Mouse (Mus musculus) stomach, postnatal 0 days (tissue): ENCODE measurements around the gene Rab3d.

Experiments used
- CTCF ChIP-seq: IDR thresholded peaks from 2 replicates; pipeline ENCODE4 v1.5.1; 2016; ENCODE audit warnings: antibody characterized with exemption, low read depth, mild to moderate bottlenecking, moderate library complexity
- EP300 ChIP-seq: optimal IDR thresholded peaks from 2 replicates; pipeline ENCODE3; 2016; ENCODE audit warnings: antibody characterized with exemption

- no peak for TF ChIP-seq CTCF
- TF ChIP-seq EP300 = no peak
Observed at GRCm38 (mm10) chr9:21947540-21948130, 29.6 kb upstream of the Rab3d start.
